Mouse (Mus musculus) hindbrain, embryonic 10.5 days (tissue): ENCODE data around the gene Gm43552. TPM values are rescaled to one million over a fixed set of nuclear protein-coding genes. Genes with fewer than 3 reads are reported as not detected.

Source experiments
- DNase-seq: peaks from one replicate; pipeline ENCODE4 v3.0.0-alpha.2; 2017; ENCODE audit warnings: low spot score
- H3K27ac ChIP-seq: fragments of 300-500 bp; sonication (generic); 2 replicates; pipeline ENCODE4 v1.5.1; 2016; ENCODE audit warnings: mild to moderate bottlenecking, moderate library complexity
- H3K27me3 ChIP-seq: fragments of 300-500 bp; sonication (generic); 2 replicates; pipeline ENCODE4 v1.6.1; 2016; ENCODE audit warnings: mild to moderate bottlenecking; ENCODE audit not compliant: poor library complexity, insufficient read depth, severe bottlenecking
- H3K36me3 ChIP-seq: fragments of 300-500 bp; sonication (generic); 2 replicates; pipeline ENCODE4 v1.6.1; 2016; ENCODE audit warnings: mild to moderate bottlenecking, moderate library complexity
- H3K4me1 ChIP-seq: fragments of 300-500 bp; sonication (generic); replicated peaks from 2 replicates; pipeline ENCODE4 v1.6.1; 2016; ENCODE audit warnings: mild to moderate bottlenecking
- H3K4me3 ChIP-seq: fragments of 300-500 bp; sonication (generic); 2 replicates; pipeline ENCODE4 v1.5.1; 2016; ENCODE audit warnings: mild to moderate bottlenecking, moderate library complexity
- H3K9me3 ChIP-seq: fragments of 300-500 bp; sonication (generic); 2 replicates; pipeline ENCODE4 v1.6.1; 2016; ENCODE audit warnings: mild to moderate bottlenecking, moderate library complexity
- WGBS: fragments of 180-500 bp; shearing (Covaris S2); methylation state at CpG from one replicate; pipeline ENCODE4 v1.1.7; 2016; 5-methylcytosine and 5-hydroxymethylcytosine counted together
- polyA plus RNA-seq: library from polyadenylated mRNA; unstranded; fragments of >200 nt; fragmentation: Nextera tagmentation; extraction: Ambion mirVana; gene quantifications from 2 replicates; pipeline ENCODE4 v1.2.1, GENCODE M21; 2016

Gm43552 gene
- polyA plus RNA-seq, 1 experiment from 2014 or later = not detected

DNA sequence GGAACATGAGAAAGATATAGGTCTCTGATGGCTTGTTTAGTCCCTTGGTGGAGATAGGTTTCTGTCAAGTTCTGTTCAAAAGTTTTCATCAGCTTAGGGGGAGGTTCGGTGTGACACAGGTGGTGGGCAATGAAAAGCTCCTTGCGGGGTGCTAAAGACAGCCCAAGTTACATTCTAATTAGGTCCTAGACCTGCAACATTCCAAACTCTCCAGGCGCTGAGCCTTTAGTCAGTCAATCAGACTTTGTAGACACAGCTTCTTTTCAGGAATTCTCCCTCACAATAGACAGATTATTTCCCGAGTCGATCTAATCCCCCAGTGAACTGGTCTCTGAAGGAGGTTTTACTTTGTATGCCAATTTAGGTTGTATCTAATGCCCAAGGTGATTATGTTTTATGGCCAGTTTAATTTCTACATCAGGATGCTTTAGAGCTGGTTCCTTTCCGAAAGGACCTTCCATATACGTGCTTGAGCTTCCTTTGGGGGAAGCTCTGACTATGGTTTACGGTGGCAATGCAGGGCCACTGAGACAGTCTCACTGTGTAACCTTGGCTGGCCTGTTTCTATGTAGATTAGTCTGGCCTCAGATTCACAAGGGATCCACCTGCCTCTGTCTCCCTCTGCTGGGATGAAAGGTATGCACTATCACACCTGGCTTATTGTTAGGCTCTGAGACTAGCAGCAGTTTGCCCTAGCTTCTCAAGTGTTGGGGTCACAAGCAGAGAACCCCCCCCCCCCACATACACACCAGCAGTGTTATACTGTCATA, 33.2 kb upstream of the Gm43552 start:
- H3K4me1 ChIP-seq = peaks cover 10% of the 10 kb centered on the region
- H3K36me3 ChIP-seq = no peaks in the 10 kb centered on the region
- DNase-seq = no peak
- H3K9me3 ChIP-seq = no peaks in the 10 kb centered on the region
- H3K27me3 ChIP-seq = no peaks in the 10 kb centered on the region
- H3K4me3 ChIP-seq = no peak overlapping the region
- WGBS = 5% methylated on average over 8 of the region's 8 CpGs
- H3K27ac ChIP-seq = no peak overlapping the region

GRCm38 (mm10) chr5:65524831-65525230, 32.2 kb upstream of the Gm43552 start:
- no peak overlapping the region for H3K4me3 ChIP-seq
- WGBS = 79% methylated on average over 4 of the region's 4 CpGs
- DNase-seq = no peak
- no peaks in the 10 kb centered on the region for H3K27me3 ChIP-seq
- H3K4me1 ChIP-seq = peaks cover 10% of the 10 kb centered on the region
- no peaks in the 10 kb centered on the region for H3K9me3 ChIP-seq
- no peaks in the 10 kb centered on the region for H3K36me3 ChIP-seq
- H3K27ac ChIP-seq = no peak overlapping the region

GRCm38 (mm10) chr5:65521803-65522202, 29.2 kb upstream of the Gm43552 start:
- Histone ChIP-seq H3K36me3 (no peaks in the 10 kb centered on the region), H3K4me1 (peaks cover 10% of the 10 kb centered on the region), H3K9me3 (no peaks in the 10 kb centered on the region), H3K4me3 (no peak overlapping the region), H3K27me3 (no peaks in the 10 kb centered on the region), H3K27ac (no peak overlapping the region)
- no peak for DNase-seq
- 87% methylated on average over 1 of the region's 1 CpGs for WGBS

- Histone ChIP-seq H3K4me1 (0 out of 2 replicates have a peak, but pooled peaks cover 3% of the 10 kb centered on the region), H3K36me3 (no peaks in the 10 kb centered on the region), H3K27me3 (no peaks in the 10 kb centered on the region), H3K9me3 (no peaks in the 10 kb centered on the region), H3K4me3 (no peak overlapping the region), H3K27ac (no peak overlapping the region)
- no peak for DNase-seq
- 69% methylated on average over 5 of the region's 5 CpGs for WGBS
Measured at GRCm38 (mm10) chr5:65514635-65515278, 22.1 kb upstream of the Gm43552 start.

DNA sequence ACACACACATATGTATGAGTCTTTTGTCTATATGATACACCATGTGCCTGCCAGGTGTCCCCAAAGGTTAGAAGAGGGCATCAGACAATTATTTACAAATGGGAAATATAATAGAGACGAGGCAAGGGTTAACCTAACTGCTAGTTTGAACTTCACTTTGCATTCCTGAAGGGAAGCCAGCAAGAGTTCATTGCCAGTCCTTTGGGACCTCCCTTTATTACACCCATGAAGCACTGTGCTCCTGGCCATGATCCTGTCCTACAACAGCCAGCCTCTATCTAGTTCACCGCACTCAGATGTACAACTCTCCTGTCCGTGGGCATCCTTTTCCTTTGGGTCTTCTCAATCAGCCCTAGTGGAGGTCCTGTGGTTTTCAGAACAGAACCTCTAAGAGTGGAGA, 20.9 kb upstream of the Gm43552 start:
- no peak for DNase-seq
- H3K9me3 ChIP-seq = no peaks in the 10 kb centered on the region
- no peak overlapping the region for H3K4me3 ChIP-seq
- H3K36me3 ChIP-seq = no peaks in the 10 kb centered on the region
- 87% methylated on average over 3 of the region's 3 CpGs for WGBS
- 0 out of 2 replicates have a peak, but pooled peaks cover 3% of the 10 kb centered on the region for H3K4me1 ChIP-seq
- no peaks in the 10 kb centered on the region for H3K27me3 ChIP-seq
- H3K27ac ChIP-seq = no peak overlapping the region

GRCm38 (mm10) chr5:65508395-65508794, 15.8 kb upstream of the Gm43552 start:
- no peaks in the 10 kb centered on the region for H3K27me3 ChIP-seq
- 82% methylated on average over 8 of the region's 8 CpGs for WGBS
- H3K9me3 ChIP-seq = no peaks in the 10 kb centered on the region
- no peak overlapping the region for H3K27ac ChIP-seq
- 0 out of 2 replicates have a peak, but pooled peaks cover 2% of the 10 kb centered on the region for H3K4me1 ChIP-seq
- no peaks in the 10 kb centered on the region for H3K36me3 ChIP-seq
- DNase-seq = no peak
- no peak overlapping the region for H3K4me3 ChIP-seq

GRCm38 (mm10) chr5:65505786-65506185, 13.2 kb upstream of the Gm43552 start:
- Histone ChIP-seq H3K27ac (no peak overlapping the region), H3K27me3 (no peaks in the 10 kb centered on the region), H3K4me3 (0 out of 2 replicates have a peak overlapping the region, but pooled peaks have one; percentile 23), H3K36me3 (no peaks in the 10 kb centered on the region), H3K4me1 (0 out of 2 replicates have a peak, but pooled peaks cover 2% of the 10 kb centered on the region), H3K9me3 (no peaks in the 10 kb centered on the region)
- DNase-seq = peak; percentile 35
- 12% methylated on average over 8 of the region's 8 CpGs for whole genome bisulfite sequencing

GRCm38 (mm10) chr5:65501407-65501806, 8.8 kb upstream of the Gm43552 start:
- Histone ChIP-seq H3K4me3 (no peak overlapping the region), H3K4me1 (0 out of 2 replicates have a peak, but pooled peaks cover 2% of the 10 kb centered on the region), H3K36me3 (no peaks in the 10 kb centered on the region), H3K27me3 (no peaks in the 10 kb centered on the region), H3K27ac (no peak overlapping the region), H3K9me3 (no peaks in the 10 kb centered on the region)
- no peak for DNase-seq
- WGBS = 93% methylated on average over 9 of the region's 9 CpGs

- DNase-seq = no peak
- 89% methylated on average over 7 of the region's 7 CpGs for WGBS
- Histone ChIP-seq H3K27me3 (no peaks in the 10 kb centered on the region), H3K9me3 (no peaks in the 10 kb centered on the region), H3K4me3 (no peak overlapping the region), H3K36me3 (no peaks in the 10 kb centered on the region), H3K27ac (no peak overlapping the region), H3K4me1 (0 out of 2 replicates have a peak, but pooled peaks cover 2% of the 10 kb centered on the region)
Measured at GRCm38 (mm10) chr5:65500231-65500630, 7.6 kb upstream of the Gm43552 start.

DNA sequence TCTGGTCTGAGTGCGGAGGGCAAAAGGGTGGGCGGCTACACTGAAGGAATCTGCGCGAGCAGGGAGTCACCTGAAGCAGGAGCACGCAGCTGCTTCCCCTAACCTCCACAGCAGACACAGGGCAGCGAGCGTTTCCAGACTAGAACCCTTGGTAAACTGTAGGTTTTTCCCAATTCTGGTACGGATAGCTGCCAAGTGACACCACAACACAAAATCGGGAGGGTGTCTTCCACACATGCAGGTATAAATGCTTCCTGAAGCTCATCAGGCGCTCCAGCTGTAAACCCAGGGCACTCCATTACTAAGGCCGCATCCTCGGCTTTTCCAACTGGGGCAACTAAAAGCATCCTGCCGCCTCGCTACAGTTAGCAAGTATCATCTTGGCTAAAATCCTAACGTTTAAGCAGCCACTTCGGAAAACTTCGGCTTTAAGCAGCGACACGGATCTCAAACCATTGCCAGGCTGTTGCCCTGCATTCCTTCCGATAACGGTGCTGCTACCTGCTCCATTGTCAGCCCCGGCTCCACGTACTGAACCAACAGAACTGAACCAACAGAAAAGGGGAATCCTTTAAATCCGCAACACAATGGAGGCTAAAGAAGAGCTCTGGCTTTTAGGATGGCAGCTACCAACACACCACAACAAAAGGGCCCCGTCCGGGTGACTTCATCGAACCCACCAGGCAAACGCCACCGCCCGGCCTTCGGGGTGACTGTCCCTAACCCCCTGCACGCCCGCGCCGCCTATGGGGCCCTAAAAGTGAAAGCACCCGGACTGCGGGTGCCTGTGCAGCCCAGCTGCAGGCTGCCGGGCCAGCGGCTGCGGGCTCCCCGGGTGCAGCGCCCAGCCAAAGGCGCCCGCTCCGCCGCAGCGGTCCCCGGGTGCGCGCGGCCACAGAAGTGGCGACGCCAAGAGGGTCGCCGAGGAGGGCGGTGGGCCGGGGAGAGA, 592 bp downstream of the Gm43552 start:
- Histone ChIP-seq H3K36me3 (no peaks in the 10 kb centered on the region), H3K27me3 (peaks cover 3% of the 10 kb centered on the region; the same call in 1 of the 2 replicates), H3K9me3 (no peaks in the 10 kb centered on the region), H3K4me3 (peak overlapping the region; percentile 88), H3K4me1 (peaks cover 18% of the 10 kb centered on the region), H3K27ac (peak overlapping the region; percentile 96)
- under 1% methylated on average over 57 of the region's 57 CpGs for WGBS
- peak; percentile 73 for DNase-seq

GRCm38 (mm10) chr5:65489830-65490229, 2.8 kb downstream of the Gm43552 start:
- peaks cover 21% of the 10 kb centered on the region for H3K4me1 ChIP-seq
- no peaks in the 10 kb centered on the region for H3K9me3 ChIP-seq

GRCm38 (mm10) chr5:65488725-65489124, 3.9 kb downstream of the Gm43552 start:
- H3K4me3 ChIP-seq = no peak overlapping the region
- H3K4me1 ChIP-seq = peaks cover 21% of the 10 kb centered on the region
- H3K27me3 ChIP-seq = no peaks in the 10 kb centered on the region; the same call in 1 of the 2 replicates
- no peaks in the 10 kb centered on the region for H3K9me3 ChIP-seq
- 89% methylated on average over 7 of the region's 7 CpGs for WGBS
- DNase-seq = no peak
- H3K36me3 ChIP-seq = no peaks in the 10 kb centered on the region
- H3K27ac ChIP-seq = no peak overlapping the region

More at GRCm38 (mm10) chr5:65489830-65490229, 2.8 kb downstream of the Gm43552 start:
- Histone ChIP-seq H3K4me3 (no peak overlapping the region), H3K36me3 (no peaks in the 10 kb centered on the region), H3K27ac (no peak overlapping the region), H3K27me3 (peaks cover 3% of the 10 kb centered on the region; the same call in 1 of the 2 replicates)
- 92% methylated on average over 4 of the region's 4 CpGs for WGBS
- DNase-seq = no peak
